Mouse (Mus musculus) limb, embryonic 12.5 days (tissue): ENCODE results near the gene Trim71. TPM values are rescaled to one million over a fixed set of nuclear protein-coding genes. Genes with fewer than 3 reads are reported as not detected.
"Not testable (repeated sequence)": the region's sequence is repeated elsewhere in the genome, so short reads cannot be mapped to it uniquely, and the experiment has no call there.

Experiments
- ATAC-seq: fragments of 200-750 bp; cut with Nextera tagmentation; 2 replicates; pipeline ENCODE4 v1.8.0; 2017; ENCODE audit warnings: low read depth, moderate TSS enrichment; ENCODE audit not compliant: insufficient number of reproducible peaks, insufficient read depth, low FRiP score, low TSS enrichment
- H3K27ac ChIP-seq: fragments of 300-500 bp; sonication (generic); 2 replicates; pipeline ENCODE4 v1.5.1; 2016; ENCODE audit warnings: mild to moderate bottlenecking, moderate library complexity
- H3K27me3 ChIP-seq: fragments of 300-500 bp; sonication (generic); 2 replicates; pipeline ENCODE4 v1.6.1; 2016; ENCODE audit warnings: mild to moderate bottlenecking, moderate library complexity
- H3K36me3 ChIP-seq: fragments of 300-500 bp; sonication (generic); 2 replicates; pipeline ENCODE4 v1.6.1; 2016; ENCODE audit warnings: mild to moderate bottlenecking, moderate library complexity
- H3K4me1 ChIP-seq: fragments of 300-500 bp; sonication (generic); replicated peaks from 2 replicates; pipeline ENCODE4 v1.6.1; 2016
- H3K4me2 ChIP-seq: fragments of 300-500 bp; sonication (generic); 2 replicates; pipeline ENCODE4 v1.6.1; 2016; ENCODE audit warnings: mild to moderate bottlenecking, moderate library complexity
- H3K4me3 ChIP-seq: fragments of 300-500 bp; sonication (generic); replicated peaks from 2 replicates; pipeline ENCODE4 v1.5.1; 2016; ENCODE audit warnings: mild to moderate bottlenecking
- H3K9ac ChIP-seq: fragments of 300-500 bp; sonication (generic); replicated peaks from 2 replicates; pipeline ENCODE4 v1.6.1; 2016; ENCODE audit warnings: mild to moderate bottlenecking, moderate library complexity
- H3K9me3 ChIP-seq: fragments of 300-500 bp; sonication (generic); 2 replicates; pipeline ENCODE4 v1.6.1; 2016; ENCODE audit warnings: mild to moderate bottlenecking, moderate library complexity
- WGBS: fragments of 180-500 bp; shearing (Covaris S2); methylation state at CpG from one replicate; pipeline ENCODE4 v1.1.7; 2016; 5-methylcytosine and 5-hydroxymethylcytosine counted together
- polyA plus RNA-seq: library from polyadenylated mRNA; unstranded; fragments of >200 nt; fragmentation: Nextera tagmentation; extraction: Ambion mirVana; gene quantifications from 2 replicates; pipeline ENCODE4 v1.2.1, GENCODE M21; 2016

The Trim71 gene
- polyA plus RNA-seq, 1 experiment from 2014 or later = 2.3 TPM

- Histone ChIP-seq H3K9ac (no peak overlapping the region), H3K4me2 (no peak overlapping the region), H3K36me3 (peaks cover 6% of the 10 kb centered on the region; the same call in 1 of the 2 replicates), H3K4me1 (peaks cover 31% of the 10 kb centered on the region), H3K4me3 (no peak overlapping the region), H3K27me3 (no peaks in the 10 kb centered on the region), H3K9me3 (no peaks in the 10 kb centered on the region), H3K27ac (no peak overlapping the region)
- WGBS = 91% methylated on average over 14 of the region's 15 CpGs
- ATAC-seq = no peak
Measured at GRCm38 (mm10) chr9:114525073-114525633, 39.0 kb downstream of the Trim71 start.

GRCm38 (mm10) chr9:114522501-114522900 lies 41.7 kb downstream of the Trim71 start:
- Histone ChIP-seq H3K4me1 (peaks cover 18% of the 10 kb centered on the region), H3K27ac (no peak overlapping the region), H3K4me2 (no peak overlapping the region), H3K9me3 (no peaks in the 10 kb centered on the region), H3K4me3 (no peak overlapping the region), H3K36me3 (peaks cover 6% of the 10 kb centered on the region; the same call in 1 of the 2 replicates), H3K9ac (no peak overlapping the region), H3K27me3 (no peaks in the 10 kb centered on the region)
- WGBS = 89% methylated on average over 9 of the region's 9 CpGs
- no peak for ATAC-seq

- Histone ChIP-seq H3K4me2 (no peak overlapping the region), H3K4me3 (no peak overlapping the region), H3K9ac (no peak overlapping the region), H3K9me3 (no peaks in the 10 kb centered on the region), H3K4me1 (peaks cover 16% of the 10 kb centered on the region), H3K36me3 (peaks cover 6% of the 10 kb centered on the region; the same call in 1 of the 2 replicates), H3K27me3 (no peaks in the 10 kb centered on the region), H3K27ac (no peak overlapping the region)
- no peak for ATAC-seq
- 56% methylated on average over 5 of the region's 5 CpGs for WGBS
Measured at GRCm38 (mm10) chr9:114522041-114522440, 42.1 kb downstream of the Trim71 start.

GRCm38 (mm10) chr9:114520529-114520928 lies 43.6 kb downstream of the Trim71 start:
- not testable (repeated sequence) for H3K9me3 ChIP-seq, H3K4me3 ChIP-seq, H3K4me1 ChIP-seq, H3K36me3 ChIP-seq, H3K27me3 ChIP-seq, H3K9ac ChIP-seq, ATAC-seq, H3K4me2 ChIP-seq, H3K27ac ChIP-seq
- 75% methylated on average over 4 of the region's 4 CpGs for WGBS

GRCm38 (mm10) chr9:114518812-114519477 lies 45.2 kb downstream of the Trim71 start:
- Histone ChIP-seq H3K27me3 (no peaks in the 10 kb centered on the region), H3K9ac (no peak overlapping the region), H3K36me3 (peaks cover 18% of the 10 kb centered on the region), H3K4me3 (no peak overlapping the region), H3K9me3 (peaks cover 3% of the 10 kb centered on the region), H3K4me2 (no peak overlapping the region), H3K27ac (no peak overlapping the region), H3K4me1 (no peaks in the 10 kb centered on the region)
- 59% methylated on average over 9 of the region's 9 CpGs for WGBS
- ATAC-seq = no peak

GRCm38 (mm10) chr9:114517924-114518497 lies 46.2 kb downstream of the Trim71 start:
- H3K9ac ChIP-seq = no peak overlapping the region
- no peaks in the 10 kb centered on the region for H3K27me3 ChIP-seq
- H3K4me3 ChIP-seq = no peak overlapping the region
- 84% methylated on average over 13 of the region's 13 CpGs for WGBS
- H3K4me1 ChIP-seq = no peaks in the 10 kb centered on the region
- no peak for ATAC-seq
- peaks cover 12% of the 10 kb centered on the region for H3K9me3 ChIP-seq
- H3K4me2 ChIP-seq = no peak overlapping the region
- H3K36me3 ChIP-seq = peaks cover 27% of the 10 kb centered on the region
- no peak overlapping the region for H3K27ac ChIP-seq

- Histone ChIP-seq H3K27ac (peak within 1 kb of the TSS; percentile 62), H3K4me2 (no peak within 1 kb of the TSS)
- 85% methylated on average over 11 of the region's 11 CpGs for WGBS
Measured at GRCm38 (mm10) chr9:114515364-114515763, 48.8 kb downstream of the Trim71 start, which contains the start of gene C130032M10Rik. Gene C130032M10Rik (plus strand): TSS chr9:114515697.

GRCm38 (mm10) chr9:114512831-114513230 lies 51.3 kb downstream of the Trim71 start:
- ATAC-seq = no peak
- Histone ChIP-seq H3K36me3 (peaks cover 69% of the 10 kb centered on the region), H3K4me3 (no peak overlapping the region), H3K27ac (no peak overlapping the region), H3K9me3 (peaks cover 25% of the 10 kb centered on the region), H3K4me2 (no peak overlapping the region), H3K9ac (no peak overlapping the region), H3K4me1 (no peaks in the 10 kb centered on the region), H3K27me3 (no peaks in the 10 kb centered on the region)
- WGBS = 97% methylated on average over 21 of the region's 21 CpGs

More at GRCm38 (mm10) chr9:114515364-114515763, 48.8 kb downstream of the Trim71 start, which contains the start of gene C130032M10Rik:
- H3K9me3 ChIP-seq = peaks cover 25% of the 10 kb centered on the region
- H3K4me3 ChIP-seq = no peak within 1 kb of the TSS
- no peaks in the 10 kb centered on the region for H3K27me3 ChIP-seq
- no peaks in the 10 kb centered on the region for H3K4me1 ChIP-seq
- no peak within 1 kb of the TSS for H3K9ac ChIP-seq
- H3K36me3 ChIP-seq = peaks cover 49% of the 10 kb centered on the region
- no peak for ATAC-seq

GRCm38 (mm10) chr9:114509785-114510184 lies 54.4 kb downstream of the Trim71 start:
- no peak overlapping the region for H3K27ac ChIP-seq
- WGBS = 94% methylated on average over 9 of the region's 9 CpGs
- H3K4me2 ChIP-seq = no peak overlapping the region
- no peak for ATAC-seq
- no peak overlapping the region for H3K9ac ChIP-seq
- H3K4me3 ChIP-seq = no peak overlapping the region
- no peaks in the 10 kb centered on the region for H3K4me1 ChIP-seq
- peaks cover 67% of the 10 kb centered on the region for H3K36me3 ChIP-seq
- H3K27me3 ChIP-seq = no peaks in the 10 kb centered on the region
- peaks cover 25% of the 10 kb centered on the region for H3K9me3 ChIP-seq

- Histone ChIP-seq H3K36me3 (peaks cover 44% of the 10 kb centered on the region), H3K27ac (no peak overlapping the region), H3K4me3 (no peak overlapping the region), H3K9ac (no peak overlapping the region), H3K4me1 (no peaks in the 10 kb centered on the region), H3K9me3 (peaks cover 7% of the 10 kb centered on the region), H3K27me3 (no peaks in the 10 kb centered on the region), H3K4me2 (no peak overlapping the region)
- ATAC-seq = no peak
- 95% methylated on average over 9 of the region's 9 CpGs for WGBS
Measured at GRCm38 (mm10) chr9:114507421-114507820, 56.7 kb downstream of the Trim71 start.

GRCm38 (mm10) chr9:114506564-114506963 lies 57.6 kb downstream of the Trim71 start:
- H3K9ac ChIP-seq = no peak overlapping the region
- H3K36me3 ChIP-seq = peaks cover 36% of the 10 kb centered on the region
- WGBS = 80% methylated on average over 4 of the region's 4 CpGs
- no peak overlapping the region for H3K27ac ChIP-seq
- H3K4me2 ChIP-seq = no peak overlapping the region
- H3K27me3 ChIP-seq = no peaks in the 10 kb centered on the region
- H3K4me3 ChIP-seq = no peak overlapping the region
- no peaks in the 10 kb centered on the region for H3K4me1 ChIP-seq
- ATAC-seq = no peak
- 0 out of 2 replicates have a peak, but pooled peaks cover 3% of the 10 kb centered on the region for H3K9me3 ChIP-seq
